Mouse (Mus musculus) frontal cortex, postnatal 36 days (tissue): ENCODE results near the gene Naa15.
"Not testable (repeated sequence)": the region's sequence is repeated elsewhere in the genome, so short reads cannot be mapped to it uniquely, and the experiment has no call there.

ENCODE experiments used
- DNase-seq, 2 experiments: peaks; one replicate each; pipeline ENCODE4 v3.0.0; 2022; ENCODE audit warnings: low spot score in 2 of 2

The Naa15 gene

DNA sequence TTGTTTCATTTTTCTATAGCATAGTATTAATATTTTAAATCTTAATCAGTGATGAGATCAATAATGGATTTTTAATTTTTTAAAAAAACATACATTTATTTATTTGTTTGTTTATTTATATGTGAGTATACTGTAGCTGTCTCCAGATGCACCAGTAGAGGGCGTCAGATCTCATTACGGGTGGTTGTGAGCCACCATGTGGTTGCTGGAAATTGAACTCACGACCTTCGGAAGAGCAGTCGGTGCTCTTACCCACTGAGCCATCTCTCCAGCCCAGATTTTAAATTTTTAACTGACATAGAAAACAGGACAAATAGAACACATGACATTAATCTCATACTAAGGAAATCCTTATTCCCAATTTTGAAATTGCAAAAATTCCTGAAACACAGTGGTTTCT, 19.4 kb downstream of the Naa15 start:
- not testable (repeated sequence) for DNase-seq

DNA sequence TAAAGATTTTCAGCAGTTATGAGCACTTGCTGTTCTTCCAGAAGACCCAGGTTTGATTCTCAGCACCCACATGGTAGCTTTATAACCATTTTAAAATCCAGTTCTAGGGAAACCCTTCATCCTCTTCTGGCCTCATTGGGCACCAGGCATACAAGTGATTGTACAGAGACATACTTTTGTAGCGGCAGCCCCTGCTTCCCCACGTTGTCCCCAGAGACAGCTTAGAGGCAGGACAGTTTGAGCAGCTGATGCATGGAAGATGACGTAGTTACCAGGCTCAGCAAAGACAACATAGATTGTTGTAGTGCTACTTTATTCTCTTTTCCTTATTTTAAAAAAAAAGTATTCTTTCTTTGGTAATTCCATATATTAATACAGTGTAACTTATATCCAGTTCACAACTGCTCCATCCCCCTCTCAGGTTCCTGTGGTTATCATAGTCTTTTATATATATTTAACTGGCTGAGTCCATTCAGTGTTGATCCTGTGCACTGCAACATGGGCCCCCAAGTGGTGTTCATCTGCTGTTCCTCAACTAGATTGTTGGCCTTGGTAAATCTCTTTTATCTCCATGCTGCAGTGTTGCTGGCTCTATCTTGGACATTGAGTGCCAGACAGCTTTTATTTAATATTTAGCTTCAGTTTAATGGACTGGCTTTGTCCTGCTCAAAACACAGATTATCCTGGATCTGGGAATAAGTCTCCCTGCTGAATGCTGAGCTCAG, 20.1 kb downstream of the Naa15 start:
- DNase-seq: no peak

DNA sequence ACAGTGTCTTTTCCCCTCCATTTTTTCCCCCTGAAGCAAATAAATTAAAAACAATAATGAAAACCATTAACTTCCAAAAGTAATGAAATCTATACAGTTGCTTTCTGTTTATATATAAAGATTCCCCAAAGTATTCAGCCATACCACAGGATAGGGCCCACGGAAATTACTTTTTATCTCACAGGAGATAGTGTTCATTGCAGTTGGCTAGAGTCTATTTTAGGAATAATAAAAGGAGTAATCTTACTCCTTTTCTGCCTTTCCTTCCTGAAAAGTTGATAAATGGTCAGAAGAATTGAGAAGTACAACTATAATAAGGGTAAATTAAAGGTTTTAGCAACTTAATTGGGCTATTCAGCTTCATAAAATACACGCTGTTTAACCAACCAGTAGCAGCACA, 53.6 kb downstream of the Naa15 start:
- DNase-seq: no peak

DNA sequence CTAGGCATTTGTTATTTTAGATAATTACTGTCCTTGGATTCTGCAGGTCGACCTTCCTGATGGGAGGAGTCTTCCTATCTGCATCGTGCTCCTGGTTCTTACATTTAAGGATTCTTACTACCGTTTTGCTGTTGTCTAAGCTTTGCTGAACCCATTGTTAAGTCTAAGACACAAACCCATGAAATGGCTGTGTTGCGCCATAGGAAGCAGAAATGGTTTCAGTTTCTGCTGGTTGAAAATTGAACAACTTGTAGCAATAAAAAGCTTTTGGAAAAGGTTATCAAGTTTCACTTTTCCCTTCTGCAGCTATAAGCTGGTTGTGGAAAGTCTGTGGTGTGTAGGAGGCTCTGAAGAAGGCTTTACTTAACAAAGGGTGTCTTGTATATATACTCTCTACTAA, 60.8 kb downstream of the Naa15 start:
- DNase-seq: no peak

DNA sequence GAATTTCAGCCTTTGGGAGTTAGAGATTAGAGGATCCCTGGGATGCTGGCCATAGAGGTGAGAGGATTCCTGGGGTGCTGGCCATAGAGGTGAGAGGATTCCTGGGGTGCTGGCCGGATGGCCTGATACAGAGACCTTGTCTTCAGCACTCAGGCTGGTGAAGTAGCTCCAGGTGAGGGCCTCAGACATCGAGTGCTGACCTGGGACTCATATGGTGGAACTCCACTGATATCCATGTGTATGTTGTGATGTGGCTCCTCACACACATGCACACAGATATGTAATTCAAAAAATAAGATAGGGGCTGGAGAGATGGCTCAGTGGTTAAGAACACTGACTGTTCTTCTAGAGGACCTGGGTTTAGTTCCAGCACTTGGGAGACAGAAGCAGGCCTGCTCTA, 64.9 kb downstream of the Naa15 start:
- DNase-seq: no peak

DNA sequence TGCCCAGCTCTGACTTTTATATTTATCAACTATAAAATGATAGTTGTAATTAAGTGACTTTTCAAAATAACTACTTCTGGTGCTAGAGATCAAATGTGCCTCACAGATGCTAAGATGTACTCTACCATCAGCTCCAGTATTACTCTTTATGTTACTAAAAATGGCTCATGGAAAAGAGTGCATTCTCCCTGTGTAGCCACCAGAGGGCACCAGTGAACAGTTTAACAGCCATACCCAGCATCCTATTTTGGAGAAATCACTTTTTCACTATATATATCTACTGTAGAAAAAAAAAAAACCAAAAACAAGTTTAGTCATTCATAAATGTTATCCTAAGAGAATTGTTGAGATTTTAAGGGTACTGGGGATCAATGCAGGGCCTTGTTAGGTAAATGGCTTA, 66.1 kb downstream of the Naa15 start:
- peak; percentile 34 to 48 for DNase-seq

DNA sequence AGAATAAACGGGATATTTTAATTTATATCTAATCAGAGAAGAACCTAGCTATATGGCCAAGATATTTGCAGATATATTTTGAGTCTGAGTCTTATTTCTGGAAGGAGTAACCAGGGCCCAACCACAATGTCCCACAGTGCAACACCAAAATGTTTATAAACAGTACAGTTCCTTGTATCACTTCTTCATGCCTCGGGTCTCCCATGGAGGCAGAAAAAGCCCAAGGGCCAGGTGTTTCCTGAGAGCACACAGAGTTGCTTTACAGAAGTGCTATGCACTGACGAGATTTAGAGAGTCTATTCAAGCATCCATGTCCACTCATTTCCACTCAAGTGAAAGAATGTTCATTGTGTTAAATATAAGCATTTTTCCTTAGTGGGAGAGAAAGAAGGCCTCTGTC, 66.9 kb downstream of the Naa15 start:
- no peak for DNase-seq

DNA sequence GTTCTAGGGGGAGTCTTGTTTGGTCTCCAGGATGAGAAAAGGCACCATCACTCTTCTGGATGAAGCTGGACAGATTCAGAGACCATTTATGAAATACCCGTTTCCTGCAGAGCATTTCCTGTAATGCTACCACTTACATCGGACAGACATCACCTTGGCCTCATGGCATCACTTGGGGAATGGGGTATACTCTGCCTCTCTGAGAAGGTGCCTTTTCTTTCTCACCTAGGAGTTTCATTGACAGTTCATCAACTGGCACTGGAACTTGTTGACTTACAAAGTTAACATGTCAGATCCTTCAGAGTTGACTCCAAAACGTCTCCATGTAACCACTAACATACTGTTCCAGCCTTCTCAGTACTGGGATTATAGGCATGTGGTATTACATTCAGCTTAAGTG, 67.8 kb downstream of the Naa15 start:
- no peak for DNase-seq

DNA sequence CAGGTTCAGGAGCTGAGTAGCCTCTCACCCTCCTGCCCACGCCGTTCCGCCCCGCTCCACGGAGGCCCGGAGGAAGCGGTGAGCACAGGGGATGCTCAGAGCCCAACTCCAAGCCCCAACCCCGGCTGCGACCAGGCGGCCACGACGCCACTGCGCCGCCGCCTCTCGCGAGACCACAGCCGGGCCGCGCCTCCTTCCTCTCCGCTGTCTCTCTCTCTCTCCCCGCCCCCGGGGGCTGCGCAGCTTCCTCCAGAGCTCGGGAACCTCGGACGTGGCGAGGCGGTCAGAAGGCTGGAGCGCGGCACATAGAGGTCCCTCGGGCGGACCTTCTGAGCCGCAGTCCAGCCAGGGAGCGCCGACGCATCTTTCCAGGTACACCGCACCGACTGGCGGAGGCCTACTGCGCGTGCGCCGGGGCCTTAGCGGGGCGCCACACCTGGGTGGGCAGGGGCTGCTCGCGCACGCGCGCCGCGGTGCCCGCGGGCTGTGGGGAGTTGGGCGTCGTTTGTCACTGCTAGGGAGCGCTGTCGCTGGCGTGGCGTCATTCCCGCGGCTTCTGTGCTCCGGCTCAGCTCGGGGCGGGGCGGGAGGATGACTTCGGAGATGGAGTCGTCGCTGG, 68.9 kb downstream of the Naa15 start, which contains the start of gene Rab33b:
TSS of gene Rab33b (plus strand) at position 180 of the 619 bp plus-strand sequence.
- peak; percentile 96 to 98 for DNase-seq

DNA sequence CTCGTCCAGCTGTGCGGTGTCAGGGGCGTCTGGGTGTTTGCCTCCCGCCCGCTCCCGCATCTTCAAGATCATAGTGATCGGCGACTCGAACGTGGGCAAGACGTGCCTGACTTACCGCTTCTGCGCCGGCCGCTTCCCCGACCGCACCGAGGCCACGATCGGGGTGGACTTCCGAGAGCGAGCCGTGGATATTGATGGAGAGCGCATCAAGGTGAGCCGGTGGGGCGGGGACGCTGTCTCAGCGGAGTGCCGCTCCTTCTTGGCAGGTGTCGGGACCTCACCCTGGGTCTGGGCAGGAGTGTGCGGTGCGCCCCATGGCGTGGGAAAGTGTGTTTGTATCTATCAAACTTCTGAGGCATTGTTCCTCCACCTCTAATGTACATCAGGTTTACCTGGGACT, 69.4 kb downstream of the Naa15 start:
- no peak for DNase-seq

DNA sequence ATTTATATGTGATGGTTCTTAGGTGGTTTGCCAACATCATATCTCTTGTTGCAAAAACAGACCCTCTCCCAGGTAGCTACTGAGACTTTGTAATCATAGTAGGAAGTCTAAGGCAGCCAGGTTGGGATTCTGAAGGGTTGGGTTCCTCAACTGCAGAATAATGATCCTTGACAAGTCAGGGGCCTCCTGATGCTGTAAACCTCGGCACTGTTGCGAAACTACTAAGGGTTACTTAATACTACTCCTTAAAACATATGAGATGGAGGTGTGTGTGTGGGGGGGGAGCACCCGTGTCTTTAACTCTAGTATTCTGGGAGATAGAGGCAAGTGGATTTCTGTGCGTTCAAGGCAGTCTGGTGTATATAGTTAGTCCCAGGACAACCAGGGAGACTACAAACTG, 70.4 kb downstream of the Naa15 start:
- no peak for DNase-seq

DNA sequence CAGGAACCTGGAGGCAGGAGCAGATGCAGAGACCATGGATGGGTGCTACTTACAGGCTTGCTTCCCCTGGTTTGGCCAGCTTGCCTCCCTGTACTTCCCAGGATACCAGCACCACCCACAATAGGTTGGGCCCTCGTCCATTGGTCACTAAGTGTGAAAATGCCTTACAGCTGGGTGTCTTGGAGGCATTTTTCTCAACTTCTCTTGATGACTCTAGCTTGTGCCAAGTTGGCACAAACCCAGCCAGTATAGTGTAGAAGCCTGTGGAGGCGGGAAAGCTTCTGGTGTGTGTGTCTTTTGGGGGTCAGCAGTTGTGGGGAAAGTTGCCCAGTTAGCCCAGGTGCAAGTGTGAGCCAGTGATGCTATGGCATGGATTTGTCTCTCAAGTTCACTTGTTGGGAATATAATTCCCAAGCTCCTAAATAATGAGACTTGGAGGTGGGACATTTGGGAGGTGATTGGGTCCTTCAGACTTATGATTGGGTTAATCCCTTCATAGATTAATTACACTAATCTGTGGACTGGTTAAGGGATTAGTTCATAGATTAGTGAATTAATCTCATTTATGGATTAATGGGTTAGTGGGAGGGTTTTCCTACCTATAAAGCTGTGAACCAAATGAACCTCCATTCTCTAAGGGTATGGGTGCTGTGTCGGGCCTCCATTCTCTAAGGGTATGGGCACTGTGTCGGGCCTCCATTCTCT, 71.7 kb downstream of the Naa15 start:
- DNase-seq: no peak

DNA sequence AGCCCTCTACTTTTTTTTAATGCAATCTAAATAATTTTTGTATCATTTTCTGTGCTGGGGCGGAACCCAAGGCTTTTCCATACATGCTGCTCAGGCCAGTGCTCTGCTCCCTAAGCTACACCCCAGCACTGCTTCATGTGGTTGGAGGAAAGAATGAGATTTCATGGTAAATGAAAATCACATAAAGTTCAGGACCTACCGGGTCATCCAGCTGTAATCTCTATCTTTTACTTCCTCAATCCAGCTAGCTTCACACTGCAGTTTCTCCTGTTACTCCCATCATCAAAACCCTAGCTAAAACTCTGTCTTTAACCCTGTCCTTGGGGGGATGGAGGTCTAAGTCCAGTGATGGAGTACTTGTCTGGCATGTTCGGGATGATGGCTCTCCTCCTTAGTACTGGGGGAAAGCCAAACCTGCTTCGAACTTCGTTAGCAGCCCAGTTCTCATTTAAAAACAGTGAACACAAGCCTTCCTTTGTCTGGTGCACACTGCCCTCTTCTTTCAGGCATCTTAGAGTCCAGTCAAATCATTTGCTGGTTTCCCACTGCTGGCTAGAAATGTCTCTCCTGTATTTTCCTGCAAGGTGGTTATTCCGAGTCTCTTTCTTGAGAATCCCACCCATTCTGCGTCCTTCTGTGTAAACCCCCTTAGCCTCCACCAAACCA, 75.3 kb downstream of the Naa15 start:
- DNase-seq: no peak

DNA sequence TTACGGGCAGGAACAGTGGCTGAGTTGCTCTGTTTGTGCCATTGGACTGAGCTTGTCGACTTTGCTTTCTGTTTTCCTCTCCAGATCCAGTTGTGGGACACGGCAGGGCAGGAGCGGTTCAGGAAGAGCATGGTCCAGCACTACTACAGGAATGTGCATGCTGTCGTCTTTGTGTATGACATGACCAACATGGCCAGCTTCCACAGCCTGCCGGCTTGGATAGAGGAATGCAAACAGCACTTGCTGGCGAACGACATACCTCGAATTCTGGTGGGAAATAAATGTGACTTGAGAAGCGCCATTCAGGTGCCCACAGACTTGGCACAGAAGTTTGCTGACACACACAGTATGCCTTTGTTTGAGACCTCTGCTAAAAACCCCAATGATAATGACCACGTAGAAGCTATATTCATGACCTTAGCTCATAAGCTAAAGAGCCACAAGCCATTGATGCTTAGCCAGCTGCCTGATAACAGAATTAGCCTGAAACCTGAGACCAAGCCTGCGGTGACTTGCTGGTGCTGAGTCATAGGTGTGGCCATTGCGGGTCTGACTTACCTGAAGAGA, 78.4 kb downstream of the Naa15 start:
- no peak for DNase-seq

DNA sequence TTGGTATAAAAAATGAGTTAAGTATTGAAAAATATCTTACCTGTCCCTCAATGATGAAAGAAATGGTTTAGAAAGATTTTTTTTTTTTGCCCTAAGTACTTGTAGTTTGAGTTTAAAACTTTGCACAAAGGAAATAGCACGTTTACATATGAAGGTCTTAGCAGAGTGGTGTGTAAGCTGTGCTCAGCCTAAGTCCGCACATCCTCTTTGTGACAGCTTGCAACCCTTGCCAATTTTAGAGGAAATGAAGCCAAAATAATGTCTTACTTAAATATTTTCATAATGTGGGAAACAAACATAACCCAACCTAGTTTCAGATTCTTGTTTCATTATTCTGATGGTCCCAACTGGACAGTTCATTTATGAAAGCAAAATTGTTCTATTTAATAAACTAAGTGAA, 79.5 kb downstream of the Naa15 start:
- no peak for DNase-seq

DNA sequence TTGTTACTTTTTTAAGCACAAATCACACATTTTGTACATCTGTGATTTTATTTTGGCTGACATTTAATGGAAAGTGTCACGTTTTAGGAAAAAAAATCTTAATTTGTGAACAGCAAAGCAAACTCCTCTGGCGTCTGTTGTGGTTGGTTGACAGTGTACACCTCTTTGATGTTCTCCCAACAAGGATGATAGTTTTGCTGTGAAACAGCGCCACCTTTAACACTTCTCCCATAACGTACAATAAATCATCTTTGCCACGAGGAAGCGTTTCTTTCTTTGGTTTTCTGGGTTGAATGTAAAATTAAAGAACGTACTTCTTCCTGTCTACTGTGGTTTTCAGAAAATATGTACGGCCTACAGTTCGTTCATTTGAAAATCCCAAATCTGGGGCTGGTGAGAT, 80.7 kb downstream of the Naa15 start:
- DNase-seq: no peak

DNA sequence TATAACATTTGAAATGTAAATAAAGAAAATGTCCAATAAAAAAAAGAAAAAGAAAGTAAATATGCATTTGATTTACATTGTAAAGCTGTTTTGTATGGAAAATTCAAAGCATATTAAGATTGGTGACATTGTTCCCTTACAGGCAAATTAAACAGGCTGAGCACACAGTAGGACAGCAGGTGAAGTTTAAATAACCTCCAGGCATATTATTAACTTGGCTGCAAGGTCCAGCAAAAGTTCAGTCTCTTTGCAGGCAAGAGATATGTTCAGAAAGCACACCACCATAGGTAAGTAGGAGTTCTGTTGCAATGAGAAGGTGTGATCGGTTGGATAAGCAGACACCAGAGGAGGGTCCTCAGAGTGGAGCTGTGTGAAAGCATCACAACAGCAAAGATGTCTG, 83.0 kb downstream of the Naa15 start:
- no peak for DNase-seq

DNA sequence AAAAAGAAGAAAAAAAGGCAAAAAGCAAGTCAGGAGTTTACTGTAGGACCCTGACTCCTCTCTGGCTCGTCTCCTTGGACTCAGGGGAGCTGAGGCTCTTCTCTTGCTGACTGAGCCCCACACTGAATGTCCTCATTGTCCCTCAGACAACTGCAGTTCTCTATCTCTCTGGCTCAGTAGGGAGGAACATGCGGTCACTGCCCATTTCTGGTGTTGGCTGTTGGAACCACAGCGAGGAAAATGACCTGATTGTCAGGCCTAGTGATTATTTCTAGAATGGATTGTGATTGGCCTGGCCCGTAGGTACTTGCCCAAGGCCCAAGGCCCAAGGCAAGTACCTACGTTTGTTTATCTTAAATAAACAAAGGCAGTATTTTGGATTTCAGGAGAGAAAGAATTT, 83.7 kb downstream of the Naa15 start:
- DNase-seq: no peak

DNA sequence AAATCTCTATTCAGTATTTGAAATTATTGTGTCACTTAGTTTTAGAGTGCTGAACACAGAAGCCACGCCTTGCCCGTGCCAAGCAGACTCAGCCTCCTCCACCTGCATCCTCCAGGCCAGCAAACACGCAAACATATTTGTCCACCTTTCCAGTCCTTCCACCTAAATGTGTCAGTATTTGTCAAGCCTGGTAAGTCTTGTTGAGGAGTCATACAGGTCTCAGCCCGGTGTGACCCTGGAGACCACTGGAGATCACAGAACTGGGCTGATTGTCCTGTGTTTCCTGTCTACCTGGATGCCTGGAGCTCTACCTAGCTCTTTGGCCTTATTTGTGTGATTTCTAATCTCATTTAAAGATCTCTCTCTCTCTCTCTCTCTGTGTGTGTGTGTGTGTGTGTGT, 84.9 kb downstream of the Naa15 start:
- DNase-seq: no peak

DNA sequence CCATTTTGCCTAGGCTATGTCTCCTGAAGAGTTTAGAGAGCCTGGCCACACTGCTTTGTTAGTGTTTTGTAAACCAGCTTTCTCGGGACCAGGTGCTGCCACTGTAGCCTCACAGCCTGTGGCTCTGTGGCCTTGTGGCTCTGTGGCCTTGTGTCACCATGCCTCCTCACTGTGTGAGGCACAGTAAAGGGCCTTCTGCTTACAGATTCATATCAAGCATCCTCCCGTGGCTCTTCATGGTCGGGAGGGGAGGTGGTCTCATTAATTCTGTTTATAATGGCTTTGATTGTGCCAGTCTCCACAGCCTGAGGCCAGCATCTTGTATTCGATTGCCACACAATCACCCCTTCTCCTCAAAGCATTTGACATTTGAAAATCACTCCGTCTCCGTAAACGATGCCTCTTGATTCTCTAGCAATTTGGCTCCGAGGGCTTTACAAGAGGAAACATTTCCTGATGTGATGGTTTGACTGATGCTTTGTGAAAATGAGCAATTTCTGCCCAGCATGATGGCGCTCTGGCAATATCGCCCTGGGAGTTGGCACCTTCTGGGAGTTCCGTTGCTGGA, 89.5 kb downstream of the Naa15 start:
- DNase-seq: no peak

DNA sequence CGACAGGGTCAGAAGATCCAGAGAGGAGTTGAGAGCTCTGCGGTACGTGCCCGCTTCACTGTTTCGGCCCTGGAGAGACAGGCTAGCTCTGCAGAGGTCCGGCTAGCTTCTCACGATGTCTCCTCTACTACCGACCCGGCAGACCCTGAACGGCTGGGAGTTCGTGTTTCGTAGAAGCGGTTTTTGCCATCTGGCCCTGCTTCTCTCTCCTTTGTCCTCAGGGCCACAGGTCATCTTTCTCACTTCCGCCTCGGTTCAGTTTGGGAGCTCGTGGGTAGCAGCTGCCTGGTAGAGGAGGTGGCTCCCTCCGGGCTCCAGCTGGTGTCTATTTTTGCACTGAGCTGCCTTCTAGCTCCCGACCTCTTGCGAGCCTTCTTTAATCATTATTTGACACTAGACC, 90.5 kb downstream of the Naa15 start:
- no peak for DNase-seq

DNA sequence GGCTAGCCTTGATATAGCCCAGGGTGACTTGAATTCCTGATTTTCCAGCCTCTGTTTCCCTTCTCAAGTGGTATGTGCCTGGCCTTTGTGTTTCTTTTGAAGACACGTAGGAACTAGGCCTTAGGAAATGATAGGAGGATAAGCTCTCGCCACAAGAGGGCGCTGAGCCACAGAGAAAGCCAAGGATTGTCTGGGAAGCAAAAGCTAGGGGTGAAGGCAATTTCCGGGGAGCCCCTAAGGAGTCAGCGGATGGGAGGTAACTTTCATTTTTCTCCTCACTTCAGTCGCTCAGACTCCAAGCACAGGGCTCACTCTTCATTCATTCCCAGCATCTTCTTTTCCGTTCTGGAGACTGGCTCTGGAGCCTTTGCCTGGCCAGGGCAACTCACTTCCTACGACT, 96.0 kb downstream of the Naa15 start:
- peak; percentile 75 to 82 for DNase-seq
